Mouse (Mus musculus) cerebellum, postnatal 10 days (tissue): ENCODE measurements around the gene Il17rd.

Experiments
- DNase-seq, 2 experiments: peaks; one replicate each; pipeline ENCODE4 v3.0.0; 2021; ENCODE audit warnings: mixed read lengths in 2 of 2

Gene Il17rd

DNA sequence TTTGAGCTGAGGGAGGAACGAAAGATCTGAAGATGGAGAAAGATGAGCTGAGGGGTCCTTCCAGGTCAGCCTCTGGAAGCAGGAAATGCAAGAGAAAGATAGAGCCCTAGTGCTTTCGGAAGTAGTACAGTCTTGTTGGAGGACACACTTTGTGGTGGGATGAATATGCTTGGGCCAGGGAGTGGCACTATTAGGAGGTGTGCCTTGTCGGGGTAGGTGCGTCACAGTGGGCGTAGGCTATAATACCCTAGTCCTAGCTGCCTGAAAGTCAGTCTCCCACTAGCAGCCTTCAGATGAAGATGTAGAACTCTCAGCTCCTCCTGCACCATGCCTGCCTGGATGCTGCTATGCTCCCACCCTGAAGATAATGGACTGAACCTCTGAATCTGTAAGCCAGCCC is 110.7 kb downstream of the Il17rd start:
- no peak for DNase-seq

DNA sequence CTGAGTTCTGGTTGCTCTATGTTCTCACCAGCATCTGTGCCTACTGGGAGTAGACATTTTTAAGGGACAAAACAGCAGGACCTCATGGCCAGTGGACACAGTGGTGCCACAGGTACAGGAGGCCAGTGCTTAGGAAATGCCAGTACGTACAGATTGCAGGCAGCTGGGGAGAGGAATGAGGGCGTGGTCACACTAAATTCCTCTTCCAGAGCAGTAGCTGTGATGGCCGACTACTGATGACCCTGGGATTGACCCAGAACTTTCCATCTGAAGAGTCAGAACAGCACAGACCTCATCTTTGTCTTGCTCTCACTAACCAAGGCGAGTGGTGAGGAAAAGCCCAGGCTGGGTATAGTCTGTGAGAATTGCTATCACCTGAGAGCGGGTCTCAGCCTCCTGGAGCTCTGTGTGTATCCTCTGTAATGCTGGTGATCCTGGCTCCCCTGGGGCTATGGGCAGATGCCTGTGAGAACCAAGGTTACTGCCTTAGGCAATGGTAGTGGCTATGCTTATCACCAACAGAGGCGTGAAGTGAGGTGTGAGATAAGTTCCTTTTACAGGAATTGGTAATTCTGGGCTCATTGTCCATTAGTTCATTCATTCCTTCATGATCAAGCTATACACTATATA is 111.4 kb downstream of the Il17rd start:
- DNase-seq = no peak

DNA sequence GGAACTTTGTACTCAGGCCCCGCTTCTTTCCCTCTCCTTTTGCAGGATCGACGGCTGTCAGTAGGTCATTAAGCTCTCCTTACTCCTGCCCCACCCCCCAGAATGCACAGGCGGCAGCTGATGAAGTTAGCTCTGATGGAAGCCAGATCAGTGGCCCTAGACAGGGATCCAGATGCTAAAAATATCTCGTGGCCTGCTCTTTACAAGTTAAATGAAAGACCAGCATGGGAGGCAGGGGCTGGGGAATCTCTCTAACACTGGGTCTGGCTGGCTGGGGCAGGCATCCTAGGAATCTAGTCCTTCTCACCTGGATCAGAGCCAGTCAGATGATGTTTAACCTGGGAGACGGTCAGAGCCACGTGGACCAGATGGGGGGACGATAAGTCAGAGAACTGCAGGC is 112.7 kb downstream of the Il17rd start:
- no peak for DNase-seq

DNA sequence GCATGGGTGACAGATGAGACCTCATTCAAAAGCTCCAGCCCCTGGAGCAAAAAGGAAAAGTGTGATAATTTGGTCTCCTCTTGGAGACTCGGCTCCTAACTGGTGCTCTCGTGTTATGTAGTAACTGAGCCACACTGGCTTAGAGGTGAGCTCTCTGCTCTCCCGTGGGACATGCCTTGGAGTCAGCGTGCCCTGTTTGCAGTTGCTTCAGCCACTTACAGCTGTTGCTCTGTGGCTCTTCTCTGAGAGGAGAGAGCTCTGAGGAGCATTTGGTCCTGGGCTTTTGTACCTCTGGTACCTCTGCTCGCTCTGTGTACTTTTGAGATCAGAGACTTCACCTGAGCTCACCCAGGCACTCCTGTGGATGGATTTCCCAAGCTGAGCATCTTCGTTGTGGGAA is 116.3 kb downstream of the Il17rd start:
- DNase-seq = no peak

DNA sequence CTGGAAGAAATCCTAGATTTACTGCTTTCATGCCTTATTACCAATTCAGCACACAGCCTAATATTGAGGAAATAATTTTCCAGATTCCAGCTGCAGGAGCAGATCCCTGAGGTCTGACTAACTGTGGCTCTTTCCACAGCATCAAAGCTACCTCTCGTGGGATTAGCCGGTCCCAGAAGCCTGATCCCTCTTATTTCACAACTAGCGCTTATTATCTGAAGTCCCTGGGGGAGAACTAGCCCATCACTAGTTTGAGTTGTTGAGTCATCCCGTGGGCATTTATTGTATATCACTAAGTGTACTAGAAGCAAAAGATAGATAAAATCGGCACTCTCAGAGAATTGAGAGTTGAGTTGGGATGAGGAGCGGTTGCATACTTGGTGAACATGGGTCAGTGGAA is 117.3 kb downstream of the Il17rd start:
- no peak for DNase-seq
